Mouse (Mus musculus) heart, adult 2 months (tissue): ENCODE measurements around the gene Gsk3a. TPM values are rescaled to one million over a fixed set of nuclear protein-coding genes. Genes with fewer than 3 reads are reported as not detected.

Experiments
- DNase-seq, 2 experiments: peaks; one replicate each; pipeline ENCODE4 v3.0.0; 2021
- H3K27ac ChIP-seq: fragments of 200-600 bp; 2 replicates; pipeline ENCODE4 v1.8.1; 2022
- H3K27me3 ChIP-seq: fragments of 200-500 bp; 2 replicates; pipeline ENCODE4 v1.6.1; 2012; ENCODE audit warnings: mild to moderate bottlenecking, low read length, inconsistent platforms, mixed read lengths; ENCODE audit not compliant: control insufficient read depth, insufficient read depth
- H3K36me3 ChIP-seq: fragments of 200-500 bp; 2 replicates; pipeline ENCODE4 v1.6.1; 2012; ENCODE audit warnings: low read length, inconsistent platforms; ENCODE audit not compliant: control insufficient read depth, insufficient read depth
- H3K4me1 ChIP-seq: fragments of 200-500 bp; 2 replicates; pipeline ENCODE4 v1.6.1; 2011; ENCODE audit warnings: low read length; ENCODE audit not compliant: control insufficient read depth, insufficient read depth
- H3K4me3 ChIP-seq: fragments of 200-600 bp; 2 replicates; pipeline ENCODE4 v1.8.1; 2022
- H3K79me2 ChIP-seq: fragments of 200-500 bp; replicated peaks from 2 replicates; pipeline ENCODE4 v1.6.1; 2012; ENCODE audit warnings: mild to moderate bottlenecking, inconsistent platforms, low read length, moderate library complexity, mixed read lengths; ENCODE audit not compliant: control insufficient read depth, insufficient read depth
- H3K9ac ChIP-seq: fragments of 200-500 bp; 2 replicates; pipeline ENCODE4 v1.6.1; 2012; ENCODE audit warnings: low read depth, mild to moderate bottlenecking, control low read depth, inconsistent platforms, low read length, mixed read lengths
- CTCF ChIP-seq: fragments of 200-600 bp; IDR thresholded peaks from 2 replicates; pipeline ENCODE4 v1.8.1; 2022; ENCODE audit warnings: antibody characterized with exemption, mild to moderate bottlenecking, moderate library complexity
- EP300 ChIP-seq: fragments of 200-500 bp; IDR thresholded peaks from 2 replicates; pipeline ENCODE4 v1.6.1; 2011; ENCODE audit warnings: low read depth, low read length, control low read depth; ENCODE audit not compliant: insufficient read depth
- POLR2A ChIP-seq: fragments of 200-500 bp; IDR thresholded peaks from 2 replicates; pipeline ENCODE4 v1.6.1; 2011; ENCODE audit warnings: mild to moderate bottlenecking, low read depth, low read length, control low read depth; ENCODE audit not compliant: insufficient read depth
- WGBS: fragments of 180-500 bp; shearing (Covaris S2); methylation state at CpG from one replicate; pipeline ENCODE4 v1.1.7; 2018; 5-methylcytosine and 5-hydroxymethylcytosine counted together
- intact Hi-C: fragments of 180-260 bp; cut with DNase I; formaldehyde crosslinking; loops from one replicate; pipeline ENCODE4 v1.15.1; 2025
- polyA plus RNA-seq: library from polyadenylated mRNA; depleted of rRNA; stranded (reverse); fragments of >200 nt; gene quantifications from 2 replicates; pipeline ENCODE4 v1.2.3, GENCODE M21; 2012
- total RNA-seq, 2 experiments: library from RNA; stranded (reverse); gene quantifications; 2 replicates each; pipeline ENCODE4 v1.2.3; 2021

Gsk3a gene
- total and polyA plus RNA-seq, 3 experiments = 61.7 to 105 (median 69.4) TPM

DNA sequence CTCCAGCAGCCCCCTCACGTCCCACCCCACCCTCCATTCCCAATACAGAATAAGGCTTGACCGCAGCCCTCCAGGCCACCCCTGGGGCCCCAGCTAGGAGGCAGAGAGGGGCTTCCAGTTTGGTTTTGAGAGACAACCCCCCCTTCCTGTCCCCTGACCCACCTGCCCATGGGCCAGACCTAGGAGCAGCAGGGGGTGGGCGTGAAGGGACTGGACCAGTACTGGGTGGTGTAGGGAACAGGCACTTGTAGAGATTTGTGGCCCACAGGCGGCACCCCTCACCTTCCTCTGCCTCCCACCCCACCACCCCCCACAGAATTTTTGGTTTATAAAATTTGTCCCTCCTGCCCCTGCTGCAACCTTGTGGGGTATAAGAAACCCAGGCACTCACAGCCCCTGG is 5.7 kb upstream of the Gsk3a start:
- Histone ChIP-seq H3K27ac (no peak overlapping the region), H3K4me3 (no peak overlapping the region), H3K36me3 (no peaks in the 10 kb centered on the region; the same call in 1 of the 2 replicates), H3K27me3 (no peaks in the 10 kb centered on the region), H3K4me1 (peaks cover 14% of the 10 kb centered on the region), H3K9ac (no peak overlapping the region), H3K79me2 (0 out of 2 replicates have a peak, but pooled peaks cover 4% of the 10 kb centered on the region)
- TF ChIP-seq POLR2A = no peak
- TF ChIP-seq EP300 = no peak
- no peak for TF ChIP-seq CTCF
- intact Hi-C loops = no loop called here
- 93% methylated on average over 4 of the region's 4 CpGs for WGBS
- no peak for DNase-seq

DNA sequence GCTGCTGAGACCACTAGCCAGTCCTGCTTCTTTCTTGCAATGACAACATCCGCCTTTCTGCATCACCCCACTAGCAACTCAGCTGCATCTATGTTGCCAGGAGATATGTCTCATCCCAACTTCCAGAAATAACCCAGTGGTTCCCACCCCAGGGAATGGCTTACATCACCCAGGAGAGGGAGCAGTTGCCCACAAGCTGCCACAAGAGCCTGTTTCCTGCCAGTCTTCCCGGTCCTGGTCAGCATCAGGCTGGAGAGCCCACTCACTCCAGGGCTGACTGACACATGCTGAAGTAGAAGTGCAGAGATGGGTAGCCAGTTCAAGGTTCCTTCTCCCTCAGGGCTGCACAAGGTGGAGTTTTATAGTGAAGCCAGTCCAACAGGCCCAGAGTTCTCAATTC is 3.4 kb upstream of the Gsk3a start:
- intact Hi-C loops = loop anchor here (1.0 kb wide), 2 partner anchors 36 to 75 kb away; no protein-coding TSS in a partner anchor
- TF ChIP-seq EP300 = peak; percentile 92
- no peak for TF ChIP-seq POLR2A
- peak; percentile 82 for TF ChIP-seq CTCF

DNA sequence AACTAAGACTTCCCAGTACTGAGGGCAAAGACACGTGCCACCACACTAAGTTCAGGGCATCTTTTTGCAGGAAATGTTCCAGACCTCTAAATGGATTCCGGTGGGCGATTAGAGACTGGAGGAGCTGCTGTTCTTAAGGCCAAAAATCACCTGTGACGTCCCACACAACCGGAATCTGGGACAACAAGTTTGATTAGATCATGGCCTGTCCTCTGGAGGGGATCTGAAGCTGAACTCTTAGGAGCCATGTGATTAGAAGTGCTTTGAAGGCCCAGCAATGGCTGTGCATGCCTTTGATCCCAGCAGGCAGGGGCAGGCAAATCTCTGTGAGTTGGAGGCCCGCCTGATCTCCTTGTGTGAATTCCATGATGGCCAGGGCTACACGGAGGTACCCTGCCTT is 3.0 kb upstream of the Gsk3a start:
- TF ChIP-seq CTCF (no peak), POLR2A (0 out of 2 replicates have a peak, but pooled peaks have one; percentile 9)
- H3K79me2 ChIP-seq = 0 out of 2 replicates have a peak, but pooled peaks cover 1% of the 10 kb centered on the region
- no peak overlapping the region for H3K27ac ChIP-seq
- H3K4me3 ChIP-seq = no peak overlapping the region
- H3K9ac ChIP-seq = no peak overlapping the region; the same call in 1 of the 2 replicates
- DNase-seq = no peak
- intact Hi-C loops = loop anchor here (1.0 kb wide), 2 partner anchors 37 to 76 kb away; no protein-coding TSS in a partner anchor
- no peaks in the 10 kb centered on the region for H3K27me3 ChIP-seq
- WGBS = 56% methylated on average over 7 of the region's 7 CpGs
- H3K36me3 ChIP-seq = no peaks in the 10 kb centered on the region; the same call in 1 of the 2 replicates
- peaks cover 6% of the 10 kb centered on the region for H3K4me1 ChIP-seq

More for the DNA sequence above, 3.4 kb upstream of the Gsk3a start:
- H3K4me1 ChIP-seq = peaks cover 8% of the 10 kb centered on the region
- H3K36me3 ChIP-seq = no peaks in the 10 kb centered on the region; the same call in 1 of the 2 replicates
- WGBS = 16% methylated on average over 2 of the region's 2 CpGs
- H3K79me2 ChIP-seq = 0 out of 2 replicates have a peak, but pooled peaks cover 1% of the 10 kb centered on the region
- H3K4me3 ChIP-seq = no peak overlapping the region
- peak; percentile 63 to 67 for DNase-seq
- no peaks in the 10 kb centered on the region for H3K27me3 ChIP-seq
- no peak overlapping the region for H3K9ac ChIP-seq
- H3K27ac ChIP-seq = peak overlapping the region; percentile 5; the same call in 1 of the 2 replicates

DNA sequence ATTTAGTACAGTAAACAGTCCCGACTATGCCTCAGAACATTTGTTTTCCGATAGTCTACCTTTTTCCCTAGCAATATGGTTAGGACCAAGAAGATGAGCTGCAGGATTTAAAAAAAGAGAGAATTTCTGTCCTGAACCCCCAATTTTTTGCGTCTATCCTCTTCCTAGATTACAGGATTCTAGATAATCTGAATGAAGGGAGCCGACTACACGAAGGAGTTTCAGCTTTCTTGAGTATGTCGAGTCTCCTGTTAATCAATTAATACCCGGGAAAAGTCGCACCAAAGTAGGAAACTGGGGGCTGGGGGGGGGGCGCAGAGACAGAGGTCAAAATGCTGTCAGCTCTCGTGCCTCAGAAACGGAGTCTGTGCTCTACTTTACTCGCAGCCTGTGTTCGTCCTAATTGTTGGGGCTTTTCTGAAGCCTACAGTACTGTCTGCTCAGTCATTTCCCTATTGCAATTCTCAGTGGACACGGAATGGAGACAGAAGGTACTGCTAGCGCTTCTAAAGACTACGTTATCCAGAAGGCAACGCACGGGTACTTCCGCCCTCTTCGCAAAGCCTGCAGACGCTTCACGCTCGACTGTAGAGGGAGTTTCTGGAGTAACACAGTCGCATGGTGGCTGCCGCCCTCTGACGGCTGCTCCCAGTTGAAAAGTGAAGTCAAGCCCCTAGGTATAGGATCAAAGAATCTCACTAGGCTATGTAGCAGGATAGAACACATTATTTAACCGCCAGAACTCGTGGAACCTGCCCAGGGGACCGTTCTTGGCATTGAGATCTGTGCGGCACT is 1.4 kb upstream of the Gsk3a start:
- no peaks in the 10 kb centered on the region for H3K27me3 ChIP-seq
- H3K4me3 ChIP-seq = peak overlapping the region; percentile 64
- peak; percentile 80 to 89 for DNase-seq
- peak; percentile 83 for TF ChIP-seq CTCF
- TF ChIP-seq EP300 = peak; percentile 94
- peak; percentile 77 for TF ChIP-seq POLR2A
- H3K4me1 ChIP-seq = peaks cover 5% of the 10 kb centered on the region
- no peaks in the 10 kb centered on the region for H3K36me3 ChIP-seq
- H3K79me2 ChIP-seq = no peaks in the 10 kb centered on the region; the same call in 1 of the 2 replicates
- H3K27ac ChIP-seq = peak overlapping the region; percentile 96
- intact Hi-C loops = loop anchor here (5.0 to 10.0 kb wide), 2 partner anchors 267 to 354 kb away; partner anchors contain the start of genes Rabac1 and Rps19
- peak overlapping the region; percentile 68 for H3K9ac ChIP-seq
- 1% methylated on average over 30 of the region's 30 CpGs for WGBS

DNA sequence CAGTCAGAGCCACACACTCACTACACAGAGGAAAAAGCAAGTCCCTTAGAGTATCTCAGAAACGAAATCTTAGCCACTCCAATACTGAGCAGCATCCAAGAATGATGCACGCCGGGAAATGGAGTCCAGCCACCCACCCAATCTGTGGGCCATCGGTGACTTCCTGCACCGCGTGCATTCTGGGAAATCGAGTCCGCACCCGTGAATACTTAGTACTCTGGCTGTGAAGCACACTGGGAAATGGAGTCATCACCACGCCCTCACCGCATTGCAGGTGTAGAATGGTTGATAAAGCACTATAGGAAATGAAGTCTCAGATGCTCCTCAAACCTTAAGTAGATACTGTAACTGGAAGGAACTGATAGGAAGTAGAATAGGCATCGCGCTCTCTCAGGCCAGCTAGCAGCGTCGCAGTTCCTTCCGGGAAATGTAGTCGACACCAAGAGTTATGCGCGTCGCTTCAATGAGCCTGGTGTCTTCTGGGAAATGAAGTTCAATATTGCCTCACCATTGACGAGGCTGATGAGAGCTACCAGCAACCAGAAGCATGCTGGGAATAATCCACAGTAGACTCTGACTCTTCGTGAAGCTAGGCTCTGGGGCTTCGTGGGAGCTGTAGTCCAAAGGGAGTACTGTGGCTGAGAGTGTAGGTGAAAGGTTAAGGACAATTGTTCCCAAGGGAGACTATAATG is 510 bp upstream of the Gsk3a start:
- TF ChIP-seq POLR2A (peak; percentile 64; the same call in 1 of the 2 replicates), EP300 (peak; percentile 65), CTCF (no peak)
- Histone ChIP-seq H3K27me3 (no peaks in the 10 kb centered on the region), H3K4me1 (peaks cover 5% of the 10 kb centered on the region), H3K4me3 (peak overlapping the region; percentile 64), H3K9ac (peak overlapping the region; percentile 35), H3K27ac (peak overlapping the region; percentile 96), H3K79me2 (no peaks in the 10 kb centered on the region; the same call in 1 of the 2 replicates), H3K36me3 (no peaks in the 10 kb centered on the region)
- intact Hi-C loops = loop anchor here (5.0 to 10.0 kb wide), 2 partner anchors 266 to 353 kb away; partner anchors contain the start of genes Rabac1 and Rps19
- WGBS = under 1% methylated on average over 23 of the region's 23 CpGs
- DNase-seq = peak; percentile 90 to 97
